Mouse (Mus musculus) retina, postnatal 1 day (tissue): ENCODE data around the gene Slc41a1.

Experiments used
- DNase-seq: peaks from one replicate; pipeline ENCODE4 v3.0.0-alpha.2; 2012

Slc41a1 gene

GRCm38 (mm10) chr1:131890043-131890658 is 62.9 kb downstream of the Slc41a1 start:
- DNase-seq: no peak

GRCm38 (mm10) chr1:131891436-131891835 is 64.1 kb downstream of the Slc41a1 start:
- DNase-seq: no peak
